Mouse (Mus musculus): ENCODE results near the gene Gm21988.

Gene Gm21988

DNA sequence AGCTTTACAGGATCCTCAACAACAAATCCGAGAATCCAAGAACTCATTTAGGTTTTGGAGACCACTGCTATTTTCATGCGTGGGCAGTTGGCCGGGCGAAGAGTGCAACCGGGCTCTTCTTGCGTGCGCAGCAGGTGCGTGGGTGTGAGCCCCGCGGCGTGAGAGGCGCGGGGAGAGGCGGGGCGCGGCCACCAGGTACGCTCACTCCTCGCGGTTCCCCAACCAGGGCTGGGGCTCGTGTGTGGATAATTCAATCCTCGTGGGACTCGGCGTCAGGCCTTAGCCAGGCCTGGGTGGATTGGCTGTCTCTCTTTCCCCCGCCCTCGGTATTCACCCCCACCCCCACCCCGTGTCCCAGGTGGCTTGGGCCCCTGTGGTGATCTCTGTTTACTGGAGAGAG lies 25.9 kb downstream of the Gm21988 start:
- POLR2A ChIA-PET: interaction anchor here in 3 of 4 experiments (0.6 to 2.3 kb wide), 17 partner anchors 9 to 278 kb away, joined by 3 to 7 read pairs (median 4); partner anchors contain the start of genes Dvl2 (in 2 of the 3), 0610010K14Rik (in 1 of the 3), Slc2a4 (in 1 of the 3) and Ybx2 (in 1 of the 3)

GRCm38 (mm10) chr11:70212896-70213295 lies 26.7 kb downstream of the Gm21988 start:
- CTCF ChIA-PET: interaction anchor here (0.6 to 5.3 kb wide), 53 partner anchors 8 to 580 kb away, joined by 3 to 51 read pairs (median 4); partner anchors contain the start of genes 0610010K14Rik (in 1 of the 4), Acadvl (in 1 of the 4), Arrb2 (in 1 of the 4) and Slc16a13 (in 1 of the 4)
- POLR2A ChIA-PET: interaction anchor here in 3 of 4 experiments (0.5 to 3.6 kb wide), 32 partner anchors 9 to 336 kb away, joined by 3 to 26 read pairs (median 4); partner anchors contain the start of genes 0610010K14Rik (in 2 of the 3), Slc16a13 (in 2 of the 3), Acadvl (in 1 of the 3) and Dvl2 (in 1 of the 3)

More for the DNA sequence above, 25.9 kb downstream of the Gm21988 start:
- CTCF ChIA-PET: interaction anchor here (0.6 to 5.3 kb wide), 21 partner anchors 8 to 280 kb away, joined by 3 to 51 read pairs (median 4); partner anchors contain the start of gene Slc2a4 (in 1 of the 4)

GRCm38 (mm10) chr11:70212423-70212822 lies 27.2 kb downstream of the Gm21988 start, which contains the start of gene Slc16a11:
Gene Slc16a11 (plus strand): TSS chr11:70212752.
- POLR2A ChIA-PET: interaction anchor here in 3 of 4 experiments (0.6 to 3.6 kb wide), 22 partner anchors 9 to 336 kb away, joined by 3 to 26 read pairs (median 4); partner anchors contain the start of genes Slc16a13 (in 2 of the 3), 0610010K14Rik (in 1 of the 3), Acadvl (in 1 of the 3) and Gm21988 (in 1 of the 3)
- CTCF ChIA-PET: interaction anchor here (0.6 to 5.3 kb wide), 46 partner anchors 8 to 580 kb away, joined by 3 to 51 read pairs (median 4); partner anchors contain the start of genes Acadvl (in 1 of the 4), Arrb2 (in 1 of the 4), Slc16a13 (in 1 of the 4) and Slc2a4 (in 1 of the 4)

DNA sequence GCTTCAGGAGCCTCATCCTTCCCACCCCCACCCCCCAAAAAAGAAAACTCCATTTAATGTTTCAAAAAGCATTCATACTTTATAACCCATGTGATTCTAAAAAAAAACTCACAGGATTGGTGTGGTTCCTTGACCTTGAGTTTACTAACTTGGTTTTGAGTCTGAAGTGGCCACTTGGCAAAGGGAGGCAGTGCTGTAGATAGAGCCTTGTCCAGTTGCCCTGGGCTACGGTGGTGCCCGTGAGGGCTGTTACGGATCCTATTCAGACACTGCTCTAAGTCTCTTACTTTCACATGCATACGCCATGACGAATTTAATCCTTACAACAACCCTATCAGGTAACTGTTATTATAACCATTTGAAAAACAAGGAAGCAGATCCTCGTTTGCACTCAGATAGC lies 27.7 kb downstream of the Gm21988 start:
- CTCF ChIA-PET: interaction anchor here (1.3 to 5.3 kb wide), 14 partner anchors 10 to 261 kb away, joined by 4 to 51 read pairs (median 8); no protein-coding TSS in a partner anchor
- POLR2A ChIA-PET: interaction anchor here in 3 of 4 experiments (0.6 to 3.6 kb wide), 9 partner anchors 9 to 313 kb away, joined by 3 to 26 read pairs (median 4); partner anchors contain the start of genes Slc16a13 (in 2 of the 3), 0610010K14Rik (in 1 of the 3) and Psmb6 (in 1 of the 3)

- ChIA-PET POLR2A (interaction anchor here in 3 of 4 experiments (0.6 to 3.6 kb wide), 7 partner anchors 9 to 289 kb away, joined by 3 to 26 read pairs (median 5); partner anchors contain the start of genes Eif5a (in 1 of the 3) and Slc16a13 (in 1 of the 3)), CTCF (interaction anchor here in 3 of 4 experiments (0.8 to 5.3 kb wide), 5 partner anchors 9 to 262 kb away, joined by 3 to 51 read pairs (median 4); no protein-coding TSS in a partner anchor)
These were observed 28.9 kb downstream of the Gm21988 start for GRCm38 (mm10) chr11:70210681-70211080.

GRCm38 (mm10) chr11:70208778-70209388 lies 30.7 kb downstream of the Gm21988 start:
- CTCF ChIA-PET: interaction anchor here in 3 of 4 experiments (0.6 to 1.8 kb wide), 7 partner anchors 10 to 290 kb away, joined by 3 to 6 read pairs (median 4); no protein-coding TSS in a partner anchor
- POLR2A ChIA-PET: interaction anchor here in 3 of 4 experiments (0.6 to 1.9 kb wide), 12 partner anchors 8 to 287 kb away, joined by 3 to 7 read pairs (median 4); partner anchors contain the start of genes 0610010K14Rik (in 1 of the 3) and Eif5a (in 1 of the 3)

DNA sequence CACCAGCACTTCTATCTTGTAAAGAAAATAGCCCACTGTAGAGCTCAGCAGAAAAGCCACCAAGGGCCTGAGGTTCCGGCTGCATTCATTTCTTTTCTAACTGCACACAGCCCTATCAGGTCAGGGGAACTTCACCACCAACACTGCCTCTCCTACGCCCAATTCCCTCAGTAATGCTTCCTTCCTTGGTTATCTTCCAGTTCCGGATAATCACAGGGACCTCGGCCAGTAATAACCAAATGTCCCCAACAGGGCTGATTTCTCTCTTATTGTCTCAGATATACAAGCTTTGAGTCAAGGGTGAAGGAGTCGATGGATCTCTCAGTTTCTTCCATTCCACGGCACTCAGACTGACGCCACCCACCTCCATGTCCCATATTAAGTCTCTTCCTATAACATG lies 32.3 kb downstream of the Gm21988 start:
- POLR2A ChIA-PET: interaction anchor here in 2 of 4 experiments (0.7 to 2.5 kb wide), 5 partner anchors 13 to 197 kb away, joined by 3 to 12 read pairs (median 4); partner anchors contain the start of genes 0610010K14Rik (in 2 of the 2) and Slc16a13 (in 1 of the 2)

GRCm38 (mm10) chr11:70206801-70207200 lies 32.8 kb downstream of the Gm21988 start:
- CTCF ChIA-PET: interaction anchor here in 1 of 4 experiments (0.6 kb wide), 1 partner anchor 292 kb away, joined by 3 read pairs; no protein-coding TSS in a partner anchor

More for the DNA sequence above, 32.3 kb downstream of the Gm21988 start:
- CTCF ChIA-PET: interaction anchor here in 1 of 4 experiments (0.6 kb wide), 1 partner anchor 292 kb away, joined by 3 read pairs; no protein-coding TSS in a partner anchor

GRCm38 (mm10) chr11:70201691-70202090 lies 37.9 kb downstream of the Gm21988 start:
- ChIA-PET CTCF (interaction anchor here (0.5 to 1.9 kb wide), 81 partner anchors 8 to 576 kb away, joined by 3 to 51 read pairs (median 4); partner anchors contain the start of genes Slc16a11 (in 3 of the 4), Asgr1 (in 2 of the 4), Bcl6b (in 2 of the 4) and Slc16a13 (in 2 of the 4)), POLR2A (interaction anchor here in 3 of 4 experiments (0.6 to 1.4 kb wide), 6 partner anchors 9 to 482 kb away, joined by 4 to 11 read pairs (median 5); partner anchors contain the start of genes Slc16a11 (in 2 of the 3) and Dvl2 (in 1 of the 3))

More at GRCm38 (mm10) chr11:70206801-70207200, 32.8 kb downstream of the Gm21988 start:
- POLR2A ChIA-PET: interaction anchor here in 2 of 4 experiments (0.7 to 2.5 kb wide), 4 partner anchors 14 to 197 kb away, joined by 3 to 12 read pairs (median 4); partner anchors contain the start of genes 0610010K14Rik (in 1 of the 2) and Slc16a13 (in 1 of the 2)

- CTCF ChIA-PET: interaction anchor here in 1 of 4 experiments (0.6 to 1.3 kb wide), 4 partner anchors 12 to 266 kb away, joined by 3 to 5 read pairs (median 4); partner anchors contain the start of gene Slc16a11
These were observed 39.5 kb downstream of the Gm21988 start for GRCm38 (mm10) chr11:70200036-70200608.

GRCm38 (mm10) chr11:70199107-70199506 lies 40.5 kb downstream of the Gm21988 start:
- POLR2A ChIA-PET: interaction anchor here in 2 of 4 experiments (0.6 to 1.3 kb wide), 5 partner anchors 10 to 202 kb away, joined by 3 read pairs; partner anchors contain the start of gene Slc16a11 (in 1 of the 2)
- CTCF ChIA-PET: interaction anchor here (0.5 to 1.3 kb wide), 6 partner anchors 11 to 848 kb away, joined by 3 to 7 read pairs (median 4); partner anchors contain the start of gene Slc16a11 (in 1 of the 4)

More at GRCm38 (mm10) chr11:70200036-70200608, 39.5 kb downstream of the Gm21988 start:
- POLR2A ChIA-PET: interaction anchor here in 3 of 4 experiments (0.5 to 1.2 kb wide), 8 partner anchors 9 to 488 kb away, joined by 3 to 5 read pairs (median 3); partner anchors contain the start of genes Camta2 (in 1 of the 3) and Slc16a11 (in 1 of the 3)

- CTCF ChIA-PET: interaction anchor here in 3 of 4 experiments (0.5 to 1.6 kb wide), 8 partner anchors 15 to 963 kb away, joined by 3 to 7 read pairs (median 4); no protein-coding TSS in a partner anchor
These were observed 41.3 kb downstream of the Gm21988 start for GRCm38 (mm10) chr11:70198332-70198731.

DNA sequence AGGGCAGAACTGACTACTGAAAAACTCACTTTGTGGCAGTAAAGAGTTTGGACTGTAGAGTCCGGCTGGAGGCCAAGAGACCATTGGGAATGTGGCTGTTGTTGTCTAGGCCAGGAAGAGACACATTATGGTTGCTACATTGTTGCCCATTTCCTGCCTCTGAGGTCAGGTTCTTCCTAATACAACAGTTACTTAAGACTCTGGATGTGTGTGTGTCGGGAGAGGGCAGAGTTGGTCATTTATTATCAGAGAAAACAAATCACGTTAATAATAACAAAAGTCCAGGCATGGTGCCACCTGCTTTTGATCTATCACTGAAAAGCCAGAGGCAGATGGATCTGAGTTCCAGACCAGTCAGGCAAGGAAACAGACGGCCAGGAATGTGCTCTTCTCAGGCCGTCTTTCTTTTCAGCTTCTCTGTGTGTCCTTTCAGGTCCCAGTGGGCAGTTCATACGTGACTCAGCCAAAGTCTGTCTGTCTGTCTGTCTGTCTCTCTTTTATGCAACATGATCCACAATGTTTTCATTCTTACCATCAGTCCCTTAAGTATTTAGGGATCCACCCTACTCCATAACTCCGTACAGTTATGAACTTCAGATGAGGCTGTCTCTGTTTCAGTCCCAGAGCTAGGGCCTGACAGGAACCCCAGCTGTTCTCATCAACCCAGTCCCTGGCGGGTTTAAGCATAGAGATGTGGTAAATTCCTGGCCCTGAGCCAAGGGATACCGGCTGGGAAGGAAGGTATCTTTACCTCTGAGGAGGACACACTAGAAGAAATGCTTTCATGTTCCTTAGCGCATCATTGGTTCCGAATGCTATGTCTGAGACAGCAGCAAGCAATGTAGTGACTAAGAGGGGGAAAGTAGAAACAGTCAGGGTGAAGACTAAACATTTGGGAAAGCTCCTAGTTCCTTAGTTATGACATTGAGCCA lies 46.0 kb downstream of the Gm21988 start:
- ChIA-PET CTCF (interaction anchor here in 1 of 4 experiments (0.7 kb wide), 1 partner anchor 460 kb away, joined by 3 read pairs; no protein-coding TSS in a partner anchor), POLR2A (no interaction called here)

More at GRCm38 (mm10) chr11:70198332-70198731, 41.3 kb downstream of the Gm21988 start:
- POLR2A ChIA-PET: interaction anchor here in 2 of 4 experiments (0.9 to 1.3 kb wide), 3 partner anchors 15 to 17 kb away, joined by 3 to 4 read pairs (median 3); no protein-coding TSS in a partner anchor

DNA sequence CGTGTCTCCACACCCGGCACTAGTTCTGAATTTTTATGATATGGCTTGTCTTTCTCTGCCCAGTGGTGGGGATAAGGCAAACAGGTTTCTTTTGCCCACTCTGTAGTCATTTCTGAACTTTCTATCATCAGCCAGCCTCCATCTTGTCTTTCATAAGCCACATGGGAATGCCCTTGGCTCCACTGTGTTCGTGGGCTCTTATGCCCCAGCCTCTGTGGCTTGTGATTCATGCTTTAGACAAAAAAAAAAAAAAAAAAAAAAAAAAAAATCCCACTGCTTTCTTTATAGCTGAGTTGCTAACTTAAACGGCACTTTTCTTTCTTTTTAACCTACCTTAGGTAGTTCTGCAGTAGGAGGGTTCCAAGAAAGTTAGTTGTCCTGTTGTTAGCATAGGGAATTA lies 47.5 kb downstream of the Gm21988 start:
- ChIA-PET CTCF (interaction anchor here in 1 of 4 experiments (0.8 kb wide), 1 partner anchor 9 kb away, joined by 3 read pairs; no protein-coding TSS in a partner anchor), POLR2A (no interaction called here)

DNA sequence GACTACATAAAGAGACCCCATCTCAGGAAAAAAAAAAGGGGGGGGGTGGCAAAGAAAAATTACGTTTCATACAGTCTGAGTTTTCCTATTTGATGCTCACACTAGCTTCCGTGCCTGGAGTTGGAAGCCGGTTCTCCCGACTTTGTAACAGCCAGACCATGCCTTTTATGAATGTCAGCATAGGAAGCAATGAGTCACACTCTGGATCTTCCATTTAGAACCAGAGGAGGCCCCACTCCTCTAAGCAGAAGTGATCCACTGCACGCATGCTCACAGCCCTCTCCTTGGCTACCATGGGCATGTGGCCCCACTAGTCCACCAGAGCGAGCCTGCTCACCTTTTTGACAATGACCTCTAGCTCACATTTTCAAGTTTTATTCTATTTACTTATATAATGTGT lies 48.4 kb downstream of the Gm21988 start:
- CTCF ChIA-PET: interaction anchor here (0.6 to 2.3 kb wide), 4 partner anchors 10 to 1706 kb away, joined by 3 to 11 read pairs (median 4); no protein-coding TSS in a partner anchor
- POLR2A ChIA-PET: interaction anchor here in 2 of 4 experiments (0.6 to 0.7 kb wide), 2 partner anchors 109 to 325 kb away, joined by 5 to 14 read pairs; no protein-coding TSS in a partner anchor
